ENCODE assay signal across 14 mouse cellular contexts in genomic region chr15:83445383-83445782, GRCm38 (mm10). TPM values are rescaled to one million over a fixed set of nuclear protein-coding genes. Genes with fewer than 3 reads are reported as not detected.
A peak's percentile ranks its signal among the peaks of the same experiment; 100 is the strongest.
DNase-seq lines count a peak whose midpoint lies in the region; ATAC-seq and TF ChIP-seq lines count a peak whose summit lies in the region.
"Had no signal": no experiment of that assay in that cellular context is flagged by ENCODE, and none has a peak within 500 bp of the region (broad histone marks: within the 10 kb centered on the region; RNA-seq: fewer than 3 reads in every experiment).

No protein-coding gene starts in this region.

- H3K27ac ChIP-seq in liver, embryonic 13.5 days = peak overlapping the region; percentile 65; the same call in 1 of the 2 replicates
- H3K27ac ChIP-seq in liver, embryonic 12.5 days = no peak overlapping the region
- H3K27ac ChIP-seq in ES-E14 (ENCODE audit: insufficient read depth, low read depth, low read length, poor library complexity, severe bottlenecking) = peak overlapping the region; percentile 24; the same call in 1 of the 2 replicates
- H3K27ac ChIP-seq in embryonic facial prominence, embryonic 10.5 days (replicated peaks) = peak overlapping the region; percentile 40; the same call in 1 of the 2 replicates
- peak overlapping the region; percentile 64 for H3K27ac ChIP-seq in limb, embryonic 12.5 days
- H3K27ac ChIP-seq: neural tube, embryonic 13.5 days had no signal

- no peaks in the 10 kb centered on the region for H3K9me3 ChIP-seq in liver, embryonic 13.5 days (replicated peaks)
- no peaks in the 10 kb centered on the region for H3K9me3 ChIP-seq in liver, embryonic 12.5 days (replicated peaks)
- H3K9me3 ChIP-seq in ES-E14 (ENCODE audit: control insufficient read depth, insufficient read depth, low read depth, low read length) = no peaks in the 10 kb centered on the region
- H3K9me3 ChIP-seq in embryonic facial prominence, embryonic 10.5 days = no peaks in the 10 kb centered on the region
- H3K9me3 ChIP-seq in limb, embryonic 12.5 days = no peaks in the 10 kb centered on the region
- H3K9me3 ChIP-seq: neural tube, embryonic 13.5 days had no signal

- DNase-seq in liver, embryonic 13.5 days = no peak
- DNase-seq in ES-E14 (ENCODE audit: low read depth, low spot score) = no peak
- DNase-seq in embryonic facial prominence, embryonic 10.5 days (ENCODE audit: low spot score) = no peak
- no peak for DNase-seq in right cerebral cortex, postnatal 14 days
- DNase-seq: cerebellum, postnatal 25 days; gastrocnemius, postnatal 25 days; kidney, adult 11 months; right cerebral cortex, postnatal 25 days had no signal

- ATAC-seq in liver, embryonic 13.5 days (ENCODE audit: low read depth) = no peak
- no peak for ATAC-seq in liver, embryonic 12.5 days
- ATAC-seq in limb, embryonic 12.5 days (ENCODE audit: insufficient number of reproducible peaks, insufficient read depth, low FRiP score, low TSS enrichment, low read depth) = no peak
- no peak for ATAC-seq in megakaryocyte-erythroid progenitor cell, adult 5-6 weeks (replicated peaks; ENCODE audit: low FRiP score, low TSS enrichment, poor library complexity, severe bottlenecking)
- ATAC-seq: activated CD4-positive, CD25-positive, alpha-beta regulatory T cell, adult 4 months had no signal

- H3K4me3 ChIP-seq in liver, embryonic 13.5 days (replicated peaks) = no peak overlapping the region
- no peak overlapping the region for H3K4me3 ChIP-seq in liver, embryonic 12.5 days
- no peak overlapping the region for H3K4me3 ChIP-seq in ES-E14 (ENCODE audit: insufficient read depth in 1 of 2, low read depth in 1 of 2, low read length in 2 of 2, poor library complexity in 1 of 2, severe bottlenecking in 1 of 2)
- no peak overlapping the region for H3K4me3 ChIP-seq in embryonic facial prominence, embryonic 10.5 days
- H3K4me3 ChIP-seq in limb, embryonic 12.5 days (replicated peaks) = no peak overlapping the region
- H3K4me3 ChIP-seq: erythroblast, embryonic 14.5 days; neural tube, embryonic 13.5 days had no signal

- H3K27me3 ChIP-seq in liver, embryonic 13.5 days = no peaks in the 10 kb centered on the region
- no peaks in the 10 kb centered on the region for H3K27me3 ChIP-seq in liver, embryonic 12.5 days (replicated peaks)
- H3K27me3 ChIP-seq in embryonic facial prominence, embryonic 10.5 days (replicated peaks; ENCODE audit: low read depth, poor library complexity, severe bottlenecking) = no peaks in the 10 kb centered on the region
- H3K27me3 ChIP-seq in limb, embryonic 12.5 days = no peaks in the 10 kb centered on the region
- H3K27me3 ChIP-seq: neural tube, embryonic 13.5 days had no signal

- H3K36me3 ChIP-seq in liver, embryonic 13.5 days = no peaks in the 10 kb centered on the region
- no peaks in the 10 kb centered on the region for H3K36me3 ChIP-seq in liver, embryonic 12.5 days
- no peaks in the 10 kb centered on the region for H3K36me3 ChIP-seq in ES-E14 (ENCODE audit: control insufficient read depth, insufficient read depth, low read length, poor library complexity, severe bottlenecking)
- no peaks in the 10 kb centered on the region; the same call in 1 of the 2 replicates for H3K36me3 ChIP-seq in embryonic facial prominence, embryonic 10.5 days (replicated peaks)
- H3K36me3 ChIP-seq in limb, embryonic 12.5 days = no peaks in the 10 kb centered on the region
- H3K36me3 ChIP-seq: neural tube, embryonic 13.5 days had no signal

- in situ Hi-C loops in ES-E14 (cut with MboI; ENCODE audit: low sequenced_read_pairs in 2 of 2, unreplicated experiment in 2 of 2) = no loop called here

- no peak overlapping the region for H3K9ac ChIP-seq in liver, embryonic 13.5 days
- no peak overlapping the region for H3K9ac ChIP-seq in liver, embryonic 12.5 days
- H3K9ac ChIP-seq in ES-E14 (ENCODE audit: insufficient read depth, low read depth, low read length, poor library complexity, severe bottlenecking) = peak overlapping the region; percentile 12; the same call in 1 of the 2 replicates
- H3K9ac ChIP-seq in limb, embryonic 12.5 days (replicated peaks) = no peak overlapping the region
- H3K9ac ChIP-seq: neural tube, embryonic 13.5 days had no signal

- no peak overlapping the region for H3K4me2 ChIP-seq in liver, embryonic 13.5 days
- no peak overlapping the region for H3K4me2 ChIP-seq in liver, embryonic 12.5 days
- no peak overlapping the region for H3K4me2 ChIP-seq in limb, embryonic 12.5 days
- H3K4me2 ChIP-seq: neural tube, embryonic 13.5 days had no signal

- H3K4me1 ChIP-seq in liver, embryonic 13.5 days (replicated peaks) = peaks cover 93% of the 10 kb centered on the region
- peaks cover 98% of the 10 kb centered on the region for H3K4me1 ChIP-seq in liver, embryonic 12.5 days
- peaks cover 3 to 28% of the 10 kb centered on the region in 2 experiments for H3K4me1 ChIP-seq in ES-E14 (ENCODE audit: control insufficient read depth in 2 of 2, insufficient read depth in 2 of 2, low read length in 2 of 2, poor library complexity in 1 of 2)
- H3K4me1 ChIP-seq in embryonic facial prominence, embryonic 10.5 days = peaks cover 49% of the 10 kb centered on the region
- peaks cover 44% of the 10 kb centered on the region for H3K4me1 ChIP-seq in limb, embryonic 12.5 days (replicated peaks)

- 81% methylated on average over 5 of the region's 5 CpGs for WGBS in liver, embryonic 13.5 days (ENCODE audit: insufficient replicate concordance)
- WGBS in liver, embryonic 12.5 days (ENCODE audit: insufficient replicate concordance) = 84% methylated on average over 5 of the region's 5 CpGs
- WGBS in embryonic facial prominence, embryonic 10.5 days = 63% methylated on average over 5 of the region's 5 CpGs
- WGBS in limb, embryonic 12.5 days = 76% methylated on average over 5 of the region's 5 CpGs

TF ChIP-seq in ES-E14, 5 proteins besides CTCF, POLR2A, EP300 and RAD21:
- TF ChIP-seq ZNF384 (IDR thresholded peaks at IDR 0.05; ENCODE audit: low read depth, low read length) (0 out of 2 replicates have a peak, but pooled peaks have one; percentile 3), ZC3H11A (IDR thresholded peaks at IDR 0.05; ENCODE audit: borderline replicate concordance, low read depth, low read length) (no peak)

RNA-seq across cellular contexts. Expression of gene Pacsin2, which starts 19.0 kb away (rescaled TPM):
- polyA plus RNA-seq in liver, embryonic 13.5 days (2015; fragmentation: Nextera tagmentation; extraction: Ambion mirVana) = 45.0 and 58.2 TPM in 2 replicates
- 65.1 and 68.4 TPM in 2 replicates for polyA plus RNA-seq in liver, embryonic 12.5 days (2016; fragmentation: Nextera tagmentation; extraction: Ambion mirVana)
- 43.8 and 67.7 TPM in 2 replicates for total RNA-seq in ES-E14 (2012; rRNA removed)
- polyA plus RNA-seq in embryonic facial prominence, embryonic 10.5 days (2016; fragmentation: Nextera tagmentation; extraction: Ambion mirVana) = 60.7 and 61.7 TPM in 2 replicates
- polyA plus RNA-seq in limb, embryonic 12.5 days (2016; fragmentation: Nextera tagmentation; extraction: Ambion mirVana) = 45.5 and 50.6 TPM in 2 replicates
- total RNA-seq in megakaryocyte-erythroid progenitor cell, adult 5-6 weeks (2014; fragmentation: Nextera tagmentation) = 86.5 and 107 TPM in 2 replicates
- total RNA-seq in megakaryocyte-erythroid progenitor cell, adult 5-6 weeks (2017) = 123 and 138 TPM in 2 replicates
